Mouse (Mus musculus): ENCODE measurements at regions not wholly inside any gene's neighbourhood (a gene's known extent, or its start where the extent isn't known, plus 50 kb on each side); places are given as distances from the start of the nearest gene placed in this dataset.

DNA sequence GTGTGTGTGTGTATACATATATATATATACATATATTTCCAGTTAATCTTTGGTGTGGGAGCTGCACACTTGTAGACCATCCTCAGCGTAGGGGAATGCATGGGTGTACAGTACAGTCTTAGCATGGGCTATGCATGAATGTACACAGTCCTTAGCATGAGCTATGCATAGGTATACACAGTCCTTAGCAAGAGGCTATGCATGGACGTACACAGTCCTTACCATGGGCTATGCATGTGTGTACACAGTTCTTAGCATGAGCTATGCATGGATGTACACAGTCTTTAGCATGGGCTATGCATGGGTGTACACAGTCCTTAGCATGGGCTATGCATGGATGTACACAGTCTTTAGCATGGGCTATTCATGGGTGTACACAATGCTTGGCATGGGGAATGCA, 70.5 kb downstream of the Rchy1 start:
- TF ChIP-seq GATA1 (IDR thresholded peaks at IDR 0.05; ENCODE audit: low read length) (no peak), TAL1 (IDR thresholded peaks at IDR 0.05; ENCODE audit: low read length) (no peak)
- no peak overlapping the region for H3K4me3 ChIP-seq (replicated peaks)

DNA sequence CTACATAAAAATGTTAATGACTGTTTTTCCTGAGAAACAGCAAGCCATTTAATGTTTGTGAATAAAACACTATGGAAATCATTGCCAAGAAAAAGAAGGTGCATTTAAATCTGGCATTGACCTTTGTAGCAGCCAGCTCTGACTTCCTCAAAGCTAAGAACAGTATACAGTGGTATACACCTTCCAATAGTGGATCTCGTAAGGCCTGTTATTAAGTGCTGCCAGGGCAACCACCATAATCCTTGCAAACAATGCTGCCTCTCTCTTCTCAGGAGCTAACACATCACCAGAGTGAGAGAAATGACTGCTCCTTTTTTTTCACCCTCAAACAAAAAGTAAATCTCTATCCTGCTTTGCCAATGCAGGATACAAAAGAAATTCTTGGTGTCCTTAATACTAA, 81.1 kb downstream of the Rchy1 start:
- Histone ChIP-seq H3K27me3 (ENCODE audit: control insufficient read depth) (no peaks in the 10 kb centered on the region), H3K4me1 (ENCODE audit: control insufficient read depth) (no peaks in the 10 kb centered on the region), H3K36me3 (ENCODE audit: control insufficient read depth) (no peaks in the 10 kb centered on the region), H3K4me3 (replicated peaks) (no peak overlapping the region), H3K9me3 (ENCODE audit: control insufficient read depth, low read length) (peaks cover 2% of the 10 kb centered on the region; the same call in 1 of the 2 replicates)
- TF ChIP-seq GATA1 (IDR thresholded peaks at IDR 0.05; ENCODE audit: low read length) (no peak), TAL1 (IDR thresholded peaks at IDR 0.05; ENCODE audit: low read length) (no peak)

More for the DNA sequence above, 70.5 kb downstream of the Rchy1 start:
- Histone ChIP-seq H3K4me1 (ENCODE audit: control insufficient read depth) (no peaks in the 10 kb centered on the region), H3K27me3 (ENCODE audit: control insufficient read depth) (no peaks in the 10 kb centered on the region), H3K9me3 (ENCODE audit: control insufficient read depth, low read length) (no peaks in the 10 kb centered on the region), H3K36me3 (ENCODE audit: control insufficient read depth) (no peaks in the 10 kb centered on the region)

DNA sequence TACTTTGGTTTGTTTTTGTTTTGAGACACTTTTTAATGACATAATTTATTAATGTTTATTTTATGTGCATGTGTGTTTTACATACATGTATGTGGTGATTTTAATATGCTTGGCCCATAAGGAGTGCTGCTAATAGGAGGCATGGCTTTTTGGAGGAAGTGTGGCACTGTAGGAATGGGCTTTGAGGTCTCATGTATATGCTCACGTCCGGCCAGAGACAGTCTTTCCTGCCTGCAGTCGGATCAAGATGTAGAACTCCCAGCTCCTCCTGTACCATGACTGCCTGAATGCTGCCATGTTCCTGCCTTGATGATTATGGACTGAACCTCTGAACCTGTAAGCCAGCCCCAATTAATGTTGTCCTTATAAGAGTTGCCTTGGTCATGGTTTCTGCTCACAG, 82.6 kb downstream of the Rchy1 start:
- Histone ChIP-seq H3K4me1 (ENCODE audit: control insufficient read depth) (no peaks in the 10 kb centered on the region), H3K4me3 (replicated peaks) (no peak overlapping the region), H3K27me3 (ENCODE audit: control insufficient read depth) (no peaks in the 10 kb centered on the region), H3K9me3 (ENCODE audit: control insufficient read depth, low read length) (peaks cover 2% of the 10 kb centered on the region; the same call in 1 of the 2 replicates), H3K36me3 (ENCODE audit: control insufficient read depth) (no peaks in the 10 kb centered on the region)
- TF ChIP-seq GATA1 (IDR thresholded peaks at IDR 0.05; ENCODE audit: low read length) (no peak), TAL1 (IDR thresholded peaks at IDR 0.05; ENCODE audit: low read length) (no peak)

DNA sequence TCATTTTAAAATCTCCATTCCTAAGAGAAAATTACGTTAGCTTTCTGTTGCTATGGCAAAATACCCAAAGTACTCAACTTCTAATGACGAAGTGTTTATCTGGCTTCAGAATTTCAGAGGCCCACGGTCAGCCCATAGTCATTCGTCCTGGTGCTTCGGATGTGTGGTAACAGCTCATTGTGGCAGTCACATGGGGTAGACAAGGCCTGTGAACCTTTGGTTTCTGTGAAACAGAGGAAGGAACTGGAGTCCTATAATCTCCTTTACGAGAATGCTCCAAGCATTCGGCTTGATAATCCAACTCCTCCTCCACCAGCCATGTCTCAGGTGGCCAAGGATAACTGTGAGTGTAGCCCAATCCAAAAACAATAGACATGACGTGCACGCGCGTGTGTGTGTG, 84.2 kb downstream of the Rchy1 start:
- peaks cover 2% of the 10 kb centered on the region; the same call in 1 of the 2 replicates for H3K9me3 ChIP-seq (ENCODE audit: control insufficient read depth, low read length)
- H3K4me1 ChIP-seq (ENCODE audit: control insufficient read depth): no peaks in the 10 kb centered on the region
- H3K27me3 ChIP-seq (ENCODE audit: control insufficient read depth): no peaks in the 10 kb centered on the region
- H3K36me3 ChIP-seq (ENCODE audit: control insufficient read depth): no peaks in the 10 kb centered on the region
- H3K4me3 ChIP-seq (replicated peaks): no peak overlapping the region
- TF ChIP-seq GATA1 (IDR thresholded peaks at IDR 0.05; ENCODE audit: low read length): no peak
- no peak for TF ChIP-seq TAL1 (IDR thresholded peaks at IDR 0.05; ENCODE audit: low read length)

DNA sequence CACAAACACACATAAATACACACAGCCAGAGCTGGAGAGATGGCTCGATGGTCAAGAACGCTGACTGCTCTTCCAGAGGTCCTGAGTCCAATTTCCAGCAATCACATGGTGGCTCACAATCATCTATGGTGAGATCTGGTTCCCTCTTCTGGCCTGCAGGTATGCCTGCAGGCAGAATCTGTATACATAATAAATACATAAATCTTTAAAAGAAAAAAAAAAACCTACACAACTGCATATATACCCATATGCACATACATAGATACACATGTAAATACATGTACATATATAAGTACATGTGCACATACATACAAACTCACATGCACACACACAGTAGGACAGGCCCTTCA, 86.2 kb downstream of the Rchy1 start:
- TF ChIP-seq TAL1 (IDR thresholded peaks at IDR 0.05; ENCODE audit: low read length): no peak
- TF ChIP-seq GATA1 (IDR thresholded peaks at IDR 0.05; ENCODE audit: low read length): no peak
- Histone ChIP-seq H3K4me1 (ENCODE audit: control insufficient read depth) (no peaks in the 10 kb centered on the region), H3K36me3 (ENCODE audit: control insufficient read depth) (no peaks in the 10 kb centered on the region), H3K9me3 (ENCODE audit: control insufficient read depth, low read length) (no peaks in the 10 kb centered on the region), H3K27me3 (ENCODE audit: control insufficient read depth) (no peaks in the 10 kb centered on the region), H3K4me3 (replicated peaks) (no peak overlapping the region)

DNA sequence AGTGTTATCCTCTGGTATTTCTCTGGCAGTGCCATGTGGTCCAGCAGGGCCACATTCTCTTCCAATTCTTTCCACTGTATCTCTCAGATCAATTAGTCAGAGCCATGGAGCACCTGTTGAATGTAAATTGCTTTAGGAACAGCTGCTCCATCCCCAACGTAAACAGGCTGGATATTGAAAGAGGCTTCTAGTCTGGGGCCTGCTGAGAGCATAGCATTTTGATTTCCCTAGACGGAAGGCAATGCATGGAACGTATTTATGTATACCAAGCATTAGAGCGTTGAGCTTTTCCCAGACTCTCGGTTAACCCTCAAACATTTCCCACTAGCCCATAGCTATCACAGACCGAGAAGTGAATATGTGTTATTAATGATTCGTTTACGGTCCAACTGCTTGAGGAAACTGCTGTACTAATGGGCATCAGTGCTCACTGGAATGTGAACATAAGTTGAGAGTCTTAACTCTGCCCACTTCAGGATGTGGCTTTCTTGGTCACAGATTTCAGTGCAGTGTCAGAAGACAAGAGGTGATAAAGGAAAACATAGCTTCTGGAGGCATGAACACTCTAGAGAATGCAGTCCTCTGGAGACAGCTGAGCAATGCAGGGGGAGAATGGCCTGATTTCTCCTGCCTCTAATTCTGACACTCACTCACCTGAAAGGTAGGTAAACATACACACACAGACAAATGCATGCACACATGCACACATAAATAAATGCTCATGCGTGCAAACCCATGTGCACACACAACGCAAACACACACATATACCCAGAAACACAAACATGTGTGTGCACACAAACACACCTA, 86.8 kb downstream of the Rchy1 start:
- no peaks in the 10 kb centered on the region for H3K9me3 ChIP-seq (ENCODE audit: control insufficient read depth, low read length)
- H3K4me1 ChIP-seq (ENCODE audit: control insufficient read depth): no peaks in the 10 kb centered on the region
- H3K36me3 ChIP-seq (ENCODE audit: control insufficient read depth): no peaks in the 10 kb centered on the region
- TF ChIP-seq GATA1 (IDR thresholded peaks at IDR 0.05; ENCODE audit: low read length): no peak
- TF ChIP-seq TAL1 (IDR thresholded peaks at IDR 0.05; ENCODE audit: low read length): no peak
- H3K27me3 ChIP-seq (ENCODE audit: control insufficient read depth): no peaks in the 10 kb centered on the region
- H3K4me3 ChIP-seq (replicated peaks): no peak overlapping the region

DNA sequence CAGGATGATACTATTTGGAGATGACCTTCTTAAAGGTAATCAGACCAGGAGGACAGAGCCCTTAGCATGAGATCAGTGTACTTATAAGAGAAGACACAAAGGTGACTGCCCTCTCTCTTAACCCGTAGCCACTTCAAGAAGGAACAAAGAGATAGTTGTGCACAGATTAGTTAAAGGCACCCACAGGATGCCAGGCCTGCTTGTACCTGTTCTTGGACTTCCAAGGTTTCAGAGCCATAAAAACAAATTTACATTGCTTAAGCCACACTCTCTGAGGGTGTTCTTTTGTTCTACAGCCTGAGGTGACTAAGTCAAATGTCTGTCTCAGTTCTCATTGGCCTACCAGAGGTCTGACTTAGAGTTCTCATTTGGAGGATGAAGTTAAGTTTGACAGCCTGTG, 90.1 kb downstream of the Rchy1 start:
- no peaks in the 10 kb centered on the region for H3K4me1 ChIP-seq (ENCODE audit: control insufficient read depth)

DNA sequence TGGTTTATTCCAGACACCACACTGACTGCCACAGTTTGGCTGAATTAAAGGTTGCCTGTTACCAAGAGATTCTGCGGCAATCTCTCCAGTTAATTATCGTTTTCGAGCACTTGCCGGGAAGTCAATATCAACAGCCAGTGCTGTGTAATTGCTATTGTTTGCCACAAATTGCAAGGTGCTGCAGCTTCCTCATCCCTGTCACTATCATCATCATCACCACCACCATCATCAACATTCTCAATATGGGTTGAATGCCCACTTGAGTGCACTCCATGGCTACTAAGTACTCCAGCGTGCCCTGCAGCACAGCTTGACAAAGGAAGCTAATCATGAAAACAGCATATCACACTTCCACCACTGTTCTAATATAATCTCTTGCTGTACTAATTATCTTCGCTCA, 93.1 kb downstream of the Rchy1 start:
- Histone ChIP-seq H3K36me3 (ENCODE audit: control insufficient read depth) (no peaks in the 10 kb centered on the region), H3K27me3 (ENCODE audit: control insufficient read depth) (no peaks in the 10 kb centered on the region), H3K9me3 (ENCODE audit: control insufficient read depth, low read length) (no peaks in the 10 kb centered on the region), H3K4me3 (replicated peaks) (no peak overlapping the region), H3K4me1 (ENCODE audit: control insufficient read depth) (peaks cover 6% of the 10 kb centered on the region)
- TF ChIP-seq GATA1 (IDR thresholded peaks at IDR 0.05; ENCODE audit: low read length): no peak
- no peak for TF ChIP-seq TAL1 (IDR thresholded peaks at IDR 0.05; ENCODE audit: low read length)

More for the DNA sequence above, 90.1 kb downstream of the Rchy1 start:
- Histone ChIP-seq H3K4me3 (replicated peaks) (no peak overlapping the region), H3K36me3 (ENCODE audit: control insufficient read depth) (no peaks in the 10 kb centered on the region), H3K9me3 (ENCODE audit: control insufficient read depth, low read length) (no peaks in the 10 kb centered on the region), H3K27me3 (ENCODE audit: control insufficient read depth) (no peaks in the 10 kb centered on the region)
- TF ChIP-seq GATA1 (IDR thresholded peaks at IDR 0.05; ENCODE audit: low read length) (no peak), TAL1 (IDR thresholded peaks at IDR 0.05; ENCODE audit: low read length) (no peak; the same call in 2 of the 3 replicates)

DNA sequence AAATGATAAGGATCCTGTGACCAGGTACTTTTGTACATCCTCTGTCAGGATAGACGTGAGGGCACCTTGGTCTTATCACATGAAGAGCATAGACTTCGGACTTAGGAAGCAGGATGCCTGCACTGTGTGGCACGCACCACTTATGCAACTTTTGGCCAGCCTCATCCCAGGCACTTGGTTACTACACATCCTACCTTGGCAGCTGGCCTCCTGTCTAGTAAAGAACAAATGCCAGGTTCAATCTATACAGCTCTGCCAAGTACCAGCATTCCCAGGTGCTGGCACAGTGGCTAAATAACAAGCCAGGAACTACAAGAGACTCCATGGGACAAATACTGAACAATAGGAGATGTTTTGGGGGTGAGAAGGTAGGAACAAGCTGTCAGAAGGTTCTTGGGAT, 96.7 kb downstream of the Rchy1 start:
- Histone ChIP-seq H3K36me3 (ENCODE audit: control insufficient read depth) (no peaks in the 10 kb centered on the region), H3K4me3 (replicated peaks) (no peak overlapping the region), H3K4me1 (ENCODE audit: control insufficient read depth) (peaks cover 14% of the 10 kb centered on the region), H3K27me3 (ENCODE audit: control insufficient read depth) (no peaks in the 10 kb centered on the region), H3K9me3 (ENCODE audit: control insufficient read depth, low read length) (no peaks in the 10 kb centered on the region)
- TF ChIP-seq TAL1 (IDR thresholded peaks at IDR 0.05; ENCODE audit: low read length) (no peak), GATA1 (IDR thresholded peaks at IDR 0.05; ENCODE audit: low read length) (no peak)
